Mouse (Mus musculus) ovary, postnatal 14 days (tissue): ENCODE measurements around the gene Igf2bp3.

Source experiments
- DNase-seq: peaks from one replicate; pipeline ENCODE4 v3.0.0; 2022; ENCODE audit warnings: low spot score

The Igf2bp3 gene

DNA sequence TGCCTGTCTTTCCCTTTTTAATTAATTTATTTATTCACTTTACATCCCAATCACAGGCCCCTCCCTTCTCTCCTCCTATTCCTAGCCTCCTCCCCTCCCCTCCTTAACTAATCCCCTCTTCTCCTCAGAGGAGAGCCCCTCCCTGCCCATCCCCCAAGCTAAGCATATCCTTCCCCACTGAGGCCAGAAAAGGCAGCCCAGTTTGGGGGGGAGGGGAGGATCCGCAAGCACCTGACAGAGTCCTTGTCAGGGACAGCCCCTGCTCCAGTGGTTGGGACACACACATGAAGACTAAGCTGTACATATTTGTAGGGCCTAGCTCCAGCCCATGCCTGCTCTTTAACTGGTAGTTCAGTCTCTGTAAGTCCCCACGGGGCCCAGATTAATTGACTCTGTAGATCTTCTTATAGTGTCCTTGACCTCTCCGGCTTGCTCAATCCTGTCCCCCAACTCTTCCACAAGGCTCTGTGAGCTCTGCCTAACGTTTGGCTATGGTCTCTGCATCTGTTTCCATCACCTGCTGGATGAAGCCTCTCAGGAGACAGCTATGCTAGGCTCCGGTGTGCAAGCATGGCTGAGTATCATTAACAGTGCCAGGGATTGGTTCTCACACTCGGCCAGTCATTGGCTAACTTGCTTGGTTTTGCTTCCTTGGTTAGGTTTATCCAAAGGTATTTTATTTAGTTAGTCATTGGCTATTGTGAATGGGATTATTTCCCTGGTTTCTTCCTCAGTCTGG is 82.2 kb downstream of the Igf2bp3 start:
- DNase-seq: no peak

DNA sequence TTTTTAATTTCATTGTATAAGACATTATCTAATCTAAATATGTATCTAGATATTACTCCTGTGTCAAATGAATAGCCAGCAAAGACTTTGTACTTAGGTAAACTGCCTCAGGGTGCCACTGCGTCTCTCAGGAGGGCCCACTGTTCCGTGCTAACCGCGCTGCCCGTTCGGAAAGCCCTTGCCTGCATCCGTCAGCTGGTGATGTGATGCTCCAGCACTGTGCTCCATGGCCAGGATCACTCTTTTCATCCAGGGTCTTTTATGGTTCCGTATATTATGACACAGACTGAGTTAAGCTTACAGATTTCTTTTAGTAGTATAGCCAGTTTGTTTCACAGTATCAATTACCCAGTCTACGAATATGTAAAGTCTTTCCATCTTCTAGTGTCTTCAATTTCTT is 82.9 kb downstream of the Igf2bp3 start:
- DNase-seq: no peak

DNA sequence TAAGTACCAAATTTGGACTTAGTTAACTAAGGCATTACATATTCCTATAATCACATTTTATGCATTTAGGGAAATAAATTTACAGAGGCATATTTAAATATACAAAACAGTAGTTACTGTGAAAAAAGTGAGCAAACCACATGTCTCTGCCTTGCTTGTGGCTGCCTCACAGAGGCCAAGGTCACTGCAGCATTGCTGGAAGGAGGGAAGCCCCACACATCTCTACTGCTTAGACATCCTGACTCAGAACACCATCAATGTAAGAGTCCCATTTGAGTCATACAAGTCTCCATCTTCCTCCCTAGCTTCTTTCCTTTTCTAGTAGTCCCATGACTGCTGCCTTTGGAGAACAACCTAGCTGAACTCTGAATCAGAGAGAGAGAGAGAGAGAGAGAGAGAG is 84.4 kb downstream of the Igf2bp3 start:
- DNase-seq: no peak

DNA sequence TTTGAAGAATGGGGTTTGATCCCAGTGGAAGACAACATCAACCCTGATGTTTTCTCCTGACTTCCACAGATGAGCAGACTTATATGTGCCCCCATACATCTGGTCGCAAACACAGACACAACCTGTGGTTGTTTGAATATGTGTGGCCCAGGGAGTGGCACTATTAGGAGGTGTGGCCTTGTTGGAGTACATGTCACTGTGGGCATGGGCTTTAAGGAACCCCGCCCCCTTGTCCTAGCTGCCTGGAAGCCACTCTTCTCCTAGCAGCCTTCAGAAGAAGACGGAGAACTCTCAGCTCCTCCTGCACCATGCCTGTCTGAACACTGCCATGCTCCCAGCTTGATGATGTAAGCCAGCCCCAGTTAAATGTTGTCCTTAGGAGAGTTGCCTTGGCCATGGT is 94.4 kb downstream of the Igf2bp3 start:
- DNase-seq: no peak

DNA sequence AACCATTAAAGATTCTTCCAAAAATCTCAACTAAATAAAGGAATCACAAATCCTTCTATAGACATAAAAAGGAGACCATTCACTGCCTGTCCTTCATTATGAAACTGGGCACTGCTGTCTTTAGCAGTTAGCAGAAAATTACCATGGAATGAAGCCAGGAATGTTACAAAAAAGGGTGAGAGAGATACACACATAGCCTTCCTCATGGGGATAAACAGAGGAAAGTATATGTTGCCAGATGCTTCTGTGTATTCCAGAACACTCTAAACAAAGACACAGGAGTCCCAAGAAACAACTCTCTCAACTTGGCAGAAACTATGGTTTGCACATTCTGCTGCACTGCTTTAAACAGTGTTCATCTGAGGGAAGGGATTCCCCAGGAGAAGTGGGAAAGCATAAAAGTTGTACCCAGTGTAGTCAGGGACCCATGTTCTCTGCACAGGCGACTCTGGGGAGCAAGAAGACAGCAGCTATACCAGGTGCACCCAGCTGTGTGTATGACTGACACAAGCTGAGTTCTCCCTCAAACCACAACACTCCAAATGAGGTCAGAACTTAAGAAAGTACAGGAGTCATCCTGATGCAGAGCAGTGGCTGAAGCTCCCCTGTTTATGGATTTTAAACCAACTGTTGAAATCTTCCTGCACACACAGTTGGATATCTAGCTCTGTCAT is 95.2 kb downstream of the Igf2bp3 start:
- no peak for DNase-seq

DNA sequence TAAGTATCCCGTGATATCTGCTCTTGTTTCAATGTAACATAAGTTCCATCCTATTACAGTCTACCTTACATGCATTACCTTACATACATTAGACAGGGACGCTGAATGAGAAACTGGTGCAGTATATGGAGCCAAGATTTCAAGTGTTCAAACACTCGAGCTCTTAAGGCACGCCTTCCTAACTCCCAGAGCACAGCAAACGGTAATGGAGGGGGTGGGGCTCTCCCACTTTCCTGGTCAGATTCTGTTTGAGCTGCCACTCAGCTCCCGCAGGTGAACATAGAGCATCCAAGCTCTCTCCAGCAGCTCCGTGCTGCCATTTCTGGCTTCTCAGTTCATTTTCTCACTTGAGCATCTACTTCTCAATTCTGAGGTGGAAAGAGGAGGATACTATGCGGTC is 96.3 kb downstream of the Igf2bp3 start:
- no peak for DNase-seq

DNA sequence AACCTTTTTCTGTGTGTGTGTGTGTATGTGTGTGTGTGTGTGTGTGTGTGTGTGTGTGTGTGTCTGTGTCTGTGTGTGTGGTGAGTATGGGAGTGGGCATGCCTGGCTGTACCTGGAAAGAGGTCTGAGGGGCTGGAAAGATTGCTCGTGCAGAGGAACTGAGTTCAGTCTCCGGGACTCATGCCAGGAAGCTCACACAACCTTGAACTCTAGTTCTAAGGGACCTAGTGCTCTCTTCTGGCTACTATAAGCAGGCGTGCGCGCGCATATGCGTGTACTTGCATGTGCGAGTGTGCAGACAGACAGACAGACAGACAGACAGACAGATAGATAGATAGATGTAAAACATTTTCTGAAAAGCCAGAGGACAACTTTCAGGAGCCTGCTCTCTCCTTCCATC is 98.5 kb downstream of the Igf2bp3 start:
- DNase-seq: no peak

DNA sequence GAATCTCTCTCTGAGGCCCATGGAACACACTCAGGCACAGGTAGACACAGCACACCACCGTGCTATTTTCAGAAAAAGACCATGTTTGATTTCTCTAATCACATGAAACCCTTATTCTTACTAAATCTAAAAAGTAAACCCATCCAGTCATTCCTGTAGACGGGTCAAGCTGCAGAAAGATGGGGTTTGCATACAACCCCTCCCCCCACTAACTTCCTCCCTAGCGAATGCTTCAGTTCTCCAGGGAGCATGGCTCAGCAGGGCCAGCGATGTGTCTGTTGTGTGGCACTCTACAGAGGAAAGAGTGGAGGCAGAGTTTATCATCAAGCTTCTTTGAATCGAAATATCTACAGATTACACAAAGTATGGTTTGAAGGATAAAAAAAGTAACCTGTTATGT is 99.2 kb downstream of the Igf2bp3 start:
- no peak for DNase-seq

DNA sequence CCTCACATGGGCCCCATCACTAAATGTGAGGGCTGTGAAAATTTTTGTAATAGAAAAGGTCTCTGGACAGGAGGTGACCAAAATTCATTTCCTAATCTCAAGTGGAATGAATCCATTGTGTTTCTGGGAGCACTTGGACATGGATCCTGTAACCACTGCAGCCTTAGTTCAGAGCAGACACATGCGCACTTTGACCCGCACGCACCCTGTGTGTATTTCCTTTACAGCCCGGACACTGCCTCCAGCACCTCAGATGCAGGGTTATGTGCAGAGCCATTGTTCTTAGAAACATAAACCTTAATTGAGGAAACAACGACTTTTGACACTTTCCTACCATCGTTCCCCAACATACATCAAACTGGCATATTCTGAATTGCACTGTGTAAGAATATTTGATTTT is 100.3 kb downstream of the Igf2bp3 start:
- DNase-seq: no peak

DNA sequence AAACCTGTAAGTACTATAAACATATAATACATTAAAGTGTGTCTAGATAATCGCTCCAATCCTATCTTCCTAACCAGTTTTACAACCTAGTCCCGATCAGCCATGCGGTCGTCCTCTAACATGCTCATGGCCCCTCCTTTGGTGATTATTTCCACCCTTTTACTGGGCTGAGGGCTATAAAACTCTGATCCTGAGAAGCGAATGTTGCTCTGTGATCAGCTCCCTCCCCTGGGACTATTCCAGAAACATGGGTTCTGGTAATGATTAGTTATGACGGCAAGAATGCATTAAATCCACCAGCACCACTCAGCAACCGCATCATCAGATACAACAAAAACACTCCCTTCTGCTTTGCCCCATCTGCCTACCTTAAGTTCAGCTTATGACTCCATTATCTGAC is 100.9 kb downstream of the Igf2bp3 start:
- DNase-seq: no peak

DNA sequence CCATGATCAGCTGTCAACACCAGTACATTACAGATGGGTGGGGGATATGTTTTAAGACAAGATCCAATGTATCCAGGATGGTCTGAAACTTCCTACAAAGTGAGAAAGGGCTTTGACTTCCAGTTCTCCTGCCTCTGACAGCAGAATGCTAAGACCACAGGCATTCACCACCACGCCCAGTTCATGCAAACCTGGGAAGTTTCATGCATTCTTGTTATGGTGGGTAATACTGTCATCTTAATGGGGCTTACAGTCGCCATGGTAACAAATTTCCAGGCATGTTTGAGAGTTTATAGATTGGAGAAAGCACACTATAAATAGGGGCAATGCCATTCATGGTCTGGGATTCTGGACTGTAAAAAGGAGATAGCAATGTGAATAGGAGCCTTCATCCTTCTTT is 105.6 kb downstream of the Igf2bp3 start:
- no peak for DNase-seq

DNA sequence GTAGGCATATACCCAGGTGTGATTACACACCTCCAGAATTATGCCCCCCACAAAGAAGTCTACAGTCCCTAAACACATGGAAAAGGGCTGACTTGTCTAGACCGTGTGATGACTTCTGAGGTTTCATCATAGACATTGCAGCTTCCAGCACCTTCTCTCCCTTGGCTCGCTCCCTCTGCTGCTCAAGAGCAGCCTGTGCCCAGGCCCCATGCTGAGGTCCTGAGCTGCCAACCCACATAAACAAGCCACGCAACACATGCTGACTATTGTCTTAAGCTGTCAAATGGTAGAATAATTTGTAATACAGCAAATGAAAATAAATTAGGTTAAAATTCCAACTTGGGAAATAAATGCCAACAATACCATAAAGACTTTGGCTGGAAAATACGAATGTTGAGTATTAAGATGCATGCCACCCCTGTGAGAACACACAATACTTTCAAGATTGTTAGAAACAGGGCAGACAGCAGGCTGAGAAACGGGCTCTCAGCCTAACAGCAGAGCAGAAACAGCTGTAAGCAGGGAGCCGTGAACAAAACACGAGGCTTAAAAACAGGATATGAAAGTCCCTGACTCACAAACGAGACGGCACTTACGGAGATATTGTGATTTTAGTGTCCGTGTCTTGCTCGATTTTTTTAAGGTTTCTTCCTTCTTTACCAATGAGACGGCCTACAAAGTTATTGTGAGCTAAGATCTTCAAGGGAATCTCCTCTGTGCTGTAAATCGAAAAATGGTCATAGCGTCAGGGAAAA is 107.8 kb downstream of the Igf2bp3 start:
- DNase-seq: no peak

DNA sequence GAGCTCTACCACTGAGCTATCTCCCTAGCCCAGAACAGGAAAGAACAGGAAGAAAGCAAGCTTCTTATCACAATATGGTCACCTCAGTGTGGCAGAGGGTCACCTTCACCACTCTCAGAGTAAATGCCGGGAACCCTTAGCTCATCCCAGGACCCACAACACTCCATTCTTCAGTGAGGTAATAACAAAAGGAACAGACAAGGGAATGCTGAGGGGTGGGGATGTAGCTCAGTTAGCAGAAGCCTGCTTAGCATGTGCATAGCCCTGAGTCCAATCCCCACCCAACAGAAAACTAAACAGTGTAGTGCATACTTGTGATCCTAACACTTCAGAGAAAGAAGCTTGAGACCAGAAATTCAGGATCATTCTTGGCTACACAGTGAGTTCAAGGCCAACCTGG is 115.7 kb downstream of the Igf2bp3 start:
- no peak for DNase-seq

DNA sequence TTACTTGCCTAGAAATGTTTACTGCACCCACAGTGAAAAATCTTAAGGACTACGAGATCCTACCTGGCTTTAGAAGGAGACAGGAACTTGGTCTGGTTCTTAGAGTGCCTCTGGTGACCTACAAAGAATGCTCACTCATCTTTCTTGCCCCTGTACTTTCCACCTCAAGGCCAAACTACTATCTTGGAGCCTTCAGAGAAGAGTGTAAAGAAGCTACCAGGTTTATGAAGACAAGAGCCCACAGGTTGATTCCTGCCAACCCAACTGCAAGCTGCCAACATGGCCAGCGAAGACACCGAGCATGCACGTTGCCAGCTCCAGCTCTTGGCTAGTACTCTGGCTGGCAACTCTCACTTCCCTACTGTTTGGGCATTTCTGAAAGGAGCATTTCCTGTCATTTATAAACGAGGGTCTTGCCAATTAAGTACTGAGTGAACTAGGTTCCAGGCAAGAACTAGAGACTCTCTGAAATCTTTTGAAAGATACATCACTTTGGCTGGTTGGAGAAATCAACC is 117.1 kb downstream of the Igf2bp3 start:
- DNase-seq: peak; percentile 4

DNA sequence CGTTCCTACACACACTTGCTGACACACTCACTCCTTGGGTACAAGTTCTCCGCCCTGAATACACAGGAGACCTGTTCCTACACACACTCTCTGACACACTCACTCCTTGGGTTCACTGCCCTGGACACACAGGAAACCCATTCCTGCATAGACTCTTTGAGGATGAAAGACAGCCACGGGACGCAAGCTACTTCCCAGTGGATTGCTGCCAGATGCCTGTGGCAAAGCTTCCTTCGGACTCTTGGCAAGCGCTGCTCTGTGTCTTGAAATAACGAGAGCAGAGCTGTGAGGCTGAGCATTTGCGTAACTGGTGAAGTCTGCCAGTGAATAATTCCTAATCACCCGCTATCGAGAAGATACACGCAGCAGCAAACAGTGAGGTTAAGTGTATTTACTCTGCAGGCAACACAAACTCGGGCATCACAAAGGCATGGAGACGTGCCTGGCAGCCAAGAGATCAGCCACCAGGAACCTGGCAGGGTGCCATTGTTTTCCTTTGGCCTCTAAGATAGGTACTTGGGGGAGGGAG is 117.8 kb downstream of the Igf2bp3 start:
- DNase-seq: peak; percentile 68

DNA sequence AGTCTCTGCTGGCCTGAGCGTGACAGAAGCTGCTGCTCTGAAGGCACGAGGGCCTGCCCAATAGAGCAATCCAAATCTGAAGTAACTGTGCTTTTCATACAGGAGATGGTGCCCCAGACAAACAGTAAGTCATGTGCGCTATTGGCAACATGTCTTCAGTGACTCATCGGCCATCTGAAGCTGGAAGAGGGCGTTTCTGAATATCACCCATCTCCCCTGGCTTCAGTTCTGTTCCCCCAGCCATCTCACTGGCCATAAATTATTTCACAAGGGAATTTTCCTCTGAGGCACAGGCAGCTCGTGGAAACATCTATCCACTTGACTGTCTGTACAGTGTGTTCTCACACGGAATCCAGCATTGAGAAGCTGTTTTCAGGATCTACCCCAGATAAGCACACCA is 118.3 kb downstream of the Igf2bp3 start:
- DNase-seq: peak; percentile 6

DNA sequence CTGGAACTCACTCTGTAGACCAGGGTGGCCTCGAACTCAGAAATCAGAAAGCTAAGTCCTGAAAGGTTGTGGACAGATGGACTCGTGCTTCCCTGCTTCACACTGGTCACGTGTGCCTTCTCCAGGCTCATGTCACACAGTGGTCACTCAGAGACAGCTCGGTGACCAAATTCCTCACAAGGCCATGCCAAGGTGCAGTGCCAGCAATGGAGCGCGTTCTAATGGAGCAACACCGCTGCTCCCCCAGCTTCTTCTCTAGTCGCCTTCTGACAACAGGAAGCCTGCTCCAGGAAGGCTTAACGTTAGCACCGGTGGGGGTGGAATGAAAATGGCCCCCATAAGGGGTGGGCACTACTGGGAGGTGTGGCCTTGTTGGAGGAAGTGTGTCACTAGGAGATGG is 119.8 kb downstream of the Igf2bp3 start:
- DNase-seq: no peak

DNA sequence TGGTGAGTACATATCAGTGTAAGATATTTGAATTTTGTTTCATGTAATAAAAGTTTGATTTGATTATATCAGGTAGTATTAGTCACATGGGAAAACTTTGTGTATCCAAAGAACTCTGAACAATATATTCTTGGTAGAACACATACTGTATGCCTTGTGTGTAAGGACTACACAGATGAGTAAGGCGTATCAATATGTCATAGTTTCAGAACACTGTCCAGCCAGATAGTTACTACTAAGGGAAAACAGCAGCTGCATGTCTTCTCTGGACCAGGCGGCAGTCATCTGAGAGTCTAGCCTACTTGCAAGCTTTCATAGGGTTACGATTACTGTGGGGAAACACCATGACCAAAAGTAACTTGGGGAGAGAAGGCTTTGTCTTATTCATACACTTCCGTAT is 131.7 kb downstream of the Igf2bp3 start:
- no peak for DNase-seq

DNA sequence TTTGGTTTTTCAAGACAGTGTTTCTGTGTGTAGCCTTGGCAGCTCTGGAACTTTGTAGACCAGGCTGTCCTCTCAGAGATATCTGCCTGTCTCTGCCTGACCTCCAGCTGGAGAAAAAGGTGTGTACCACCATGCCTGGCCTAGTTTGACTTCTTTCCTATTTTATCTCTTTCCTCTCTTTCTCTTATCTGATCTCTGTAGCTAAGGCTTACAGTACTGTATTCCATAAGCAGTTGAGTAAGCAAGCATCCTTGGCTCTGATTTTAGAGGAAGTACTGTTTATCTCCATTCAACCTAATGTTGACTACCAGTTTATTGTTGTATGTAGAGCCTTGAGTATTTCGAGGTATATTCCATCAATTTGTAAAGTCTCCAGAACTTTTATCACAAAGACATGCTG is 135.4 kb downstream of the Igf2bp3 start:
- no peak for DNase-seq

DNA sequence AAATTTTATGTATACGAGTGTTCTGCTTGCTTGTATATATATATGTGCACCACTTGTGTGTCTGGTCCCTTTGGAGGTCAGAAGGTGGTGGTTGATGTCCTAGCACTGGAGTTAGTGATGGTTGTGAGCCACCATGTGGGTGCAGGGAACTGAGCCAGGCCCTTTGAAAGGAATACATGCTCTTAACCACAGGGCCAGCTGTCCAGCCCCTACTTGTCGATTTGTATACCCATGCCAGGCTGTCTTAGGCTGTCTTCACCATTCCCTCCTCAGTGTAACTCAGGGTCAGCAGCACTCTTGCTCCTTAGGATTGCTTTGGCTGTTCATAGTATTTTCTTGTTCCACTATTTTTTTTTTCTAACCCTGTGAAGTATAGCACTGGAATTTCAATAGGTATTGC is 136.9 kb downstream of the Igf2bp3 start:
- DNase-seq: no peak

DNA sequence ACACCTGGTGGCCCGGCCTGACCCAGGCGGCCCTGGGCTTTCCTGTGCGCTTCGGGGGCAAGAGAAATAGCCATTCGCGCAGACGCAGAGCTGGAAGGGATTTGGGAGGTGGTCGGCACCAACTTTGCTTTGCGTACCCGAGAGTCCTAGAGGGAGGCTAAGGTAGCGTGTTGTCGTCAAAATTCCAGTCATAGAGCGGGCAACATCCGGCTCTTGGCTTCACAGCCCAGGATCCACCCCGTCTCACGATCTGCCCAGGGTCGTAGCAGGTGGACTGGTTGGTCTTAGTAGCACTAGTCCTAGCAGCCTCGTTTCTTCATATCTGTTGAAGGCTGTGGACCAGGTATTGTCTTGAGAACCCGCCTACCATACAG is 140.7 kb downstream of the Igf2bp3 start:
- no peak for DNase-seq

DNA sequence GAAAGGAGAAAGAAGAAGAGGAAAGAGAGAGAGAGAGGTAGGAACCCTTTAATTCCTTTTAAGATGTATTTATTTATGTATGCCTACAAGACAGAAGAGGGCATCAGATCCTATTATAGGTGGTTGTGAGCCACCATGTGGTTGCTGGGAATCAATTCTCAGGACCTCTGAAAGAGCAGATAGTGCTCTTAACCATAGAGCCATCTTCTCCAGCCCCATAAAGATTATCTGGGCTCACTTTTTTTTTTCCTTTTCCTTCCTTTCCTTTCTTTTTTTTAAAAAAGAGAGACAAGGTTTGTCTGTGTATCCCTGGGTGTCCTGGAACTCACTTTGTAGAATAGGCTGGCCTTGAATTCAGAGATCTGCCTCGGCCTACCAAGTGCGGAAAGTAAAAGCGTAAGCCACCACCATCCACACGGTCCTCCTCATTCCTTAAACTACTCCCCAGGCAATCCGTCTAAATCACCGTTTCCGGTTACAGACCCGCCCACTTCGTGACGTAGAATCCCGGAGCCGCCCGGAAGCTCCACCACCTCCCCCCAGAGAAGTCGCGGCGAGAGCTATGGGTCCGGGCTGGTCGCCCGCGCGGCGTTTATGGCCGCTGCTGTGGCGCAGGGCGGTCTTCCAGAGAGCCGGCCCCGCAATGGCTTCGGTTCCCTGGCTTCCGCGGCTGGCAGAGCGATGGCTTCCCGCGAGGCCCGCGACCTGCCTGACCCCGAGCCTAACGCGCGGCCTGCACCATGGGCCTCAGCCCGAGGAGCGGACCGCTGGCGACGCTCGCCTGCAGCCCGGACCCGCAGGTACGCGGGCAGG is 141.2 kb downstream of the Igf2bp3 start, which contains the start of gene Malsu1:
Gene Malsu1 (plus strand): TSS at position 492 of the 813 bp plus-strand sequence.
- peak; percentile 94 for DNase-seq
